Mouse (Mus musculus): ENCODE data around the gene Spaca9. TPM values are rescaled to one million over a fixed set of nuclear protein-coding genes. Genes with fewer than 3 reads are reported as not detected.
A peak's percentile ranks its signal among the peaks of the same experiment; 100 is the strongest.

Spaca9 gene
- polyA plus RNA-seq (2015; fragmentation: Nextera tagmentation; extraction: Ambion mirVana), result 1.9 and 3.2 TPM in 2 replicates

DNA sequence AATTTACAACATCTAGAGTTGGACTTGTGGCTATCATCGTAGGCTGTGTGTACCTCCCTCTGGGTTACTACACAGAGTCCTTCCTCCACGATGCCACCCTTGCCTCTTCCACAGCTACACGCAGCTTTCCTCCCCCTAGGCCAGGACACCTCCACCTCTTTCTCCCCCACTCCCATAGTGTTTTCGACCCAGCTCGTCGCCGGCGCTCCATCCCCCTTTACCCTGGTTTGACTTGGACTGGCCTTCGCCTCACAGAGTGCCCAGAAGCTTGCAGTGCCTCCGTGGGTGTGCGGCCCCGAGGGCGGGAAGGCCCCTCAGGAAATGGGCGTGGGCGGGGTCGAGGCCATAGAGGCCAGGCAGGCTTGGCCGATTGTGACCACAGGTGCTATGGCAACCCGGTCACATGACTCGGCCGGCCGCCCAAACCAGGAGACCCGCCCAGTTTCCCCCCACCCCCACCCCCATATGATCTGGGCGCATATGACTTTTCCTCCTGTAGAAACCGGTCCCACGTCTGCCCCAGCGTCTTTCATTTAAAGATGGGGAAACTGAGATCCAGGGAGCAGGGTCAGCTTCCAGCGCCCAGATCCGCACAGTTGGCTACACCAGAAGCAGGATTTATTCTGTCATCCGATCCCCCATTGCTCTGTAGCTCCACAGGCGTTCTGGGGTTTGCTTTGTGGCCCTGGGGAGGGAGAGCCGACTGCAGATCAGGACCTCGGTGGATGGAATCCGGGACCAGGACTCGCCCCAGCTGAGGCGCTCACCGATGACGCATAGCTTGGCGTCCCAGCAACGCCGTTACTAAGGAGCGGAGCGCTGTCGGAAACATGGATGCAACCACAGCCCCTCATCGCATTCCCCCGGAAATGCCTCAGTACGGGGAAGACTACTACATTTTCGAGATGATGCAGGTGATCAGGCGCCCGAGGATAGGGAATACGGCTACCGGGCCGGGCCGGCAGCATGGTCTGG is at the start of gene Spaca9, which contains the start of gene Ak8:
Spaca9 (minus strand) TSS at position 367 of the 975 bp plus-strand sequence.
Ak8 (plus strand) TSS at position 804 of the 975 bp plus-strand sequence.
- peak; percentile 23 for DNase-seq (ENCODE audit: low spot score)

DNA sequence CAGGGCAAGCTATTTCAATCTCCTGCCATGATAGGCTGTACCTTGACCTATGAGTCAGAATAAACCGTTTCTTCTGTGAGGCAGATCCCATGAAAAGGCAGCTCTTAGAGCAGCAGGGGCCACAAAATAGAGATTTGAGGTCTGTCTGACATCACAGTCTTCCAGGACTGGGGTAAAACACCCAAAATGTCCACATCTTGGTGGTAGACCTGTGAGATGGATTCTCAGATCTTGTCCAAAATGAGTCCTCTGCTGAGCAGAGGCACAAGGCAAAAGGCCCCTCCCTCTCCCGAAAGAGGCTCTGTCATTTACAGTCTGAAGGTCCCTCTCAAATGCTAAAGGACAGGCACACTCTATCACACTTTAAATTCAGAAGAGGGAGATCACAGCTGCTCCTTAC is 48.2 kb upstream of the Spaca9 start:
- no peak for DNase-seq (ENCODE audit: low spot score)

DNA sequence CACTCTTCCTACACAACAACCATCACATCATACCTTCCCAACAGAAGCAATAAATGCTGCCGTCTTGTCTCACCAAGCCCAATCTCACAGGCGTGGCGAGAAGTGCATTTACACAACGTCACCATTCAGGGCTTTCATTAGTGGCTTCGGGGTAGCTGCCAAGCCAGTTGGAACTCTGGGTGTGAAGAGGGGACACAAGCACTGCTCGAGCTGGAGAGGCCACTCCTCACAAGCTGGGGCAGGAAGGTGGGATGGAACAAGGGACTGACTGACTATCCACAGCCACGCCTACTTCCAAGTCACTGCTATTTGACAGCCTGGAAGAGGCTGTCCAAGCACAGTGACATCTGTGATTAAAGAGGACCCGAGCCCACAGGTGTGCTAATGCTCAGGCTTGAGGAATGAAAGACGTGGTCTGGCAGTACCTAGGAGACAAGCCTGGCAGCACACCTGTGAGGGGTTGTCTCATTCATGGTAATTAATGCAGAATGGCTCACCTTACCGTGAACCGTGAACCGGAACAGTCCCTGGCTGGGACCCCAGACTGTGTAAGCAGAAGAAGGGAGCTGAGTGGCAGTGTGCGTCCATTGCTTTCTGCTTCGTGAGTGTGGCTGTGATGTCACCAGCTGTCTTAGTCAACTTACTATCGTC is 47.3 kb upstream of the Spaca9 start:
- no peak for DNase-seq (ENCODE audit: low spot score)

GRCm38 (mm10) chr2:28742701-28743100 is 43.2 kb upstream of the Spaca9 start:
- no peak for DNase-seq (ENCODE audit: low spot score)

- DNase-seq (ENCODE audit: low spot score), result no peak
Observed at GRCm38 (mm10) chr2:28740159-28740558, 40.6 kb upstream of the Spaca9 start.

DNA sequence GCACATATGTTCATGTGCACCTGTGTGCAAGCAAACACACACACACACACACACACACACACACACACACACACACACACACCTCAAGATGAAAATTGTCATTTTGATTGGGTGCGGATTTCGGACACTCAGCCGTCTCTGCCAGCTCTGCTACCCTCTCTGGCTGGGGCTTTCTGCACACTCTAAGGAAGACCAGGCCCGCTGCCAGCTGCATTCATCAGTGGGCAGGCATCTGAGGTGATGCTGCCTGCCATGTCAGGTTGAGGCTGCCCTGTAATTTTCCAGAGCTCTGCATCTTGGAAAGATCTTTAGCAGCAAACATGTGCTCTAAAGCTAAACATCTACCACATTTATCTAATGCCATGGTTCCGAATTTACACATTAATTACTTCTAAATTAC is 37.6 kb upstream of the Spaca9 start:
- no peak for DNase-seq (ENCODE audit: low spot score)

DNA sequence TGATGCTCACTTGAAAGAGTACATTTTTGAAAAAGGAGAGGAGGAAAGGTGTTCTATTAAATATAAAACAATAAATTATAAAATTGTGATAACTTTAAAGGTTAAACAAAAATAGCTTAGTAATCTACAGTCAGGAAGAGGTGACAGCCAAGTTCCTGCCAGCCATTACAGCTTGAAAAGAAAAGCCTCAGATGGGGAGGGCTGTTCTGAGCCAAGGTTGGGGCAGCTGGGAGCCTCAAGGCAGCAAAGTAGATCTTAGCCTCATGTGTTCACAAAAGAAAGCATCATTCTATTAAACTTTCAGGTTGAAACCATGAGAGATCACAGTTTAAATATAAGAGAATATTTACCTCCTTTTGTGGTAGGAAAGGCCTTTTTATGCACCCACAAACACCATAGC is 31.1 kb upstream of the Spaca9 start:
- no peak for DNase-seq (ENCODE audit: low spot score)

- peak; percentile 55 for DNase-seq (ENCODE audit: low spot score)
Observed at GRCm38 (mm10) chr2:28727786-28728404, 28.4 kb upstream of the Spaca9 start.

GRCm38 (mm10) chr2:28723912-28724311 is 24.4 kb upstream of the Spaca9 start:
- no peak for DNase-seq (ENCODE audit: low spot score)

DNA sequence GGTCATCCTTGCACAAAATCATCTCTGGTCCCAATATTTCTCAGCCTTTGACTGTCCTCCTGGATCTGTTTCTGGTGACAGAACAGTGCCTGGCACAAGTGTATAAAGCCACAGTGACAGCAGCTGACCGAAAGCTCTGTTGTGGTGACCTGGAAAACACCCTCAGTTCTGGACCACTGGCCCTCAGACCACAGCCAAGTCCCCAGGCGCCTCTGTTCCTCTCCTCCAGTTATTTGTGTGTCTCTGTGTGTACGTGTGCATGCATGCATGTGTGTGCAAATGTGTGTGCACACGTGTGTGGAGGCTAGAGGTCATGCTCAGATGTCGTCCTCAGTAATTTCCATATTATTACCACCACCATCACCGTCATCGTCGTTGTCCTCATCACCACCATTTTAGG is 22.9 kb upstream of the Spaca9 start:
- no peak for DNase-seq (ENCODE audit: low spot score)

- DNase-seq (ENCODE audit: low spot score), result no peak
Observed at GRCm38 (mm10) chr2:28713036-28713435, 13.5 kb upstream of the Spaca9 start.

DNA sequence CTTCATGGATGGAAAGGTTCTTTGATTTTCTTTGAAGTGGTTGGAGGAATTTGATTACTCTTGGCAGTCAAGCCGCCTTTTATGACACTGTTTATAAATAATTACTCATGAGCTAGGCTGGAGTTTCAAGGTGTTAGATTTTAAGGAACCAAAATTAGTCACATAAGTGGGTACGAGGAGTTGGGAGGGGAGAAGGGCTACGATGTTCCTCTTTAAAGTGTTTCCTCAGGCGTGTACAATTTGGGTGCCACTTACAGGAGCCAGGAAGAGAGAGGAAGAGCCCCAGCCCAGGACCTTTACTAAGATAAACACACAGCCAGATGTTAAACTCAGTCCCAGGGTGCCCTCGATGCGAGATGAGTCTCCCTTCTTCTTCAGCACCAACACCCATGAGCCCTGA is 7.3 kb upstream of the Spaca9 start:
- DNase-seq (ENCODE audit: low spot score), result no peak

DNA sequence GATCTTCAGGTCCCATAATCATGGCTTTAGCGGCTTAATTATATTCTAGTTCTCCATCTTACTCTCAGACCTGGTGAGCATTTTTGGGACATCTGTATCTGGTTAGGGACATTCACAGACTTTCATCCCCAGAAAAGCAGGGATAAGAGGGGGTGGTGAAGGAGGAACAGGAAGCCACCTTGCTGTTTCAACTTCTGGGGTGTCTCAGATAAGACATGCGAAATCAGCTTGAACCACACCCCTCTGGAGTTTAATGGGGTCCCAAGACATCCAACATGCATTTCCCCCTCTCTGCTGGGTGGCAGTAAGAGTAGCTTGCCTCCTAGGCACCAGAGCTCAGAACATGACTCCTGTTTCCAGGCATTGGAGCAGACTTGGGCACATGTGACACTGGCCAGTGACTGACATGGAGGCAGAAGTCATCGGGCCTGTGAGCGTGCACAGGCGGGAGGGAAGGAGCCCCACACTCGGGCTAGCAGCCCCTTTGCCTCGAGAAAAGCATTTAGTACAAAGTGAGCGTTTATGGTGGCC is 6.6 kb upstream of the Spaca9 start:
- DNase-seq (ENCODE audit: low spot score), result no peak

DNA sequence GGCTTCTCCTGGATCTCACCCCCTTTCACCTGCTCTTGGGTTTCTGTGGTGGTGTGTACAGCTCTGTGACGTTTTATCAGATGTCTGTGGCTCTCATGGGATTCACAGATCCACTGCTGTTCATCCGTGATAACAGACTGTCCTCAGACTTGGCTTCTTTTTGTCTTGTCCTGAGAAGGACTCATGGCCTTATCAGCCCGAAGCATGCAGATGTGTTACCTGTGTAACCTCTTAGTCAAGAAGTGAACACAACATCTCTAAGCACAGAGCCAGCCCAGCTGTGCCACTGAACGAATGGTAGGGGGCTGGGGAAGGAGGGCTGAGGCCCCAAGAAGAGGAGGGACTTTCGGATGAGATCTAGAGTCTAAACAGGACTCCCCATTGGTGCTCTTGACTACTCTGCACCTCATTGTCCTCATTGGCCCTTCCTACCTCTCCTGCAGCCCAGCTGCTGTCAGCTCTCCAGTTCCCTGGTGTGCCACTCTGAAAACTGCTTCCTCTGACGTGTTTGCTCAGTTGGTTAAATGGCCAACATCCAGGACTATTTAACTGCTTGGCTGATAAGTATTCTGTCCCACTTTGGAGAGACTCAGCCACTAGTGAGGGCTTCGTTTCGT is 2.2 kb upstream of the Spaca9 start:
- peak; percentile 9 for DNase-seq (ENCODE audit: low spot score)

DNA sequence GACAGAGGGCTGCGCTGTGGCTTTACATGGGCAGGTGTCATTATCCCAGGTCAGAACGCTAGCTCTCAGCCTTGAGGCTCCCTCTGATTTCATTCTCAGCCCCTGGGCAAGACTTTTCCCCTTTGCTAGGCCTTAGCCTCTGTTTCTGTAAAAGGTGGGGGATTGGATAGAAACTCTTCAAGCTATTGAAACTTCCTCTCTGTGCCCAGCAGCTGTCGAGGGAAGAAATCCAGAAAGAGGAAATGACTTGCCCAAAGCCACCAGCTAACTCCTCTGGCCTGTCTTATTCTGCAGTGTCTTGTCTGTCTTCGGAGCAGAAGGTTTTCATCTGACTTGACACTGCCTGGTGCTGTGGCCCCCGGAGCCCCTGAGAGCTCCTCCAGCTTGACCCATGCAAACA is 961 bp downstream of the Spaca9 start:
- no peak for DNase-seq (ENCODE audit: low spot score)

DNA sequence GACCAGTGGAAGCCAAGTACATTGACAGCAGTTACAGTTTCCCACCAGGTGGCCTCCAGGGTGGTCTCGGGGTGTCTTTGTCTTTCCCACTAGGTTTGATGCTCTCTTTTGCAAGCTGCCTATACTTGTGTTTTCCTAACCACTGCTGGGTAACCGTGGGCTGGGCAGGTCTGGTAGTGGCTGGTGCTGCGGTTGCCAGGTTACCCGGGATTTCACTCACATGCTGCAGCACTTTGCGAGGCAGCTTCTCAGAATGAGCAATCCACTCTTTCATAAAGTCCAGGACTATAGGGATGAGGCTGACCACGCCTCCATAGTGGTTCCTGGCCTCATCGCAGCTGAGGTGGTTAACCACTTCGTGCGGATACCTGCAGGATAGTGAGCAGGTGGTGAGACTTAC is 6.8 kb downstream of the Spaca9 start:
- DNase-seq (ENCODE audit: low spot score), result no peak

DNA sequence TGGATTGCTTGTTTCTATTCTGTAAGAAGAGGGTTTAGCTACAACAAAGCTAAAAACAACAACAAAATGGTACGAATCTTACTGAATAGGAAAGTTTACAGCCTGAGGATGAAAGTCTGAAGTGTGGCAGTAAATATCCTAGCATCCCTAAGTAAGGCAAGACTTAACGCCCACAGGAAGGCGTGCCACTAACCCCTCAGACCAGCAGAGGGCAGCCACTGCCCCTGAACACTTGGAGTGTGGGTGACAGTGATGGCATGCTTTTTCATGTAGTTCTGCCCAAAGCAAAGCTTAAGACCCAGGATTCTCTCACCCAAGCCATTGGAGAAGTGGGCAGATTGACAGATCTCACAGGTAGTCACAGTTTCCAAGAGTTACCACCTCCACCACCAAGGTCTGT is 11.1 kb downstream of the Spaca9 start:
- DNase-seq (ENCODE audit: low spot score), result peak; percentile 58

DNA sequence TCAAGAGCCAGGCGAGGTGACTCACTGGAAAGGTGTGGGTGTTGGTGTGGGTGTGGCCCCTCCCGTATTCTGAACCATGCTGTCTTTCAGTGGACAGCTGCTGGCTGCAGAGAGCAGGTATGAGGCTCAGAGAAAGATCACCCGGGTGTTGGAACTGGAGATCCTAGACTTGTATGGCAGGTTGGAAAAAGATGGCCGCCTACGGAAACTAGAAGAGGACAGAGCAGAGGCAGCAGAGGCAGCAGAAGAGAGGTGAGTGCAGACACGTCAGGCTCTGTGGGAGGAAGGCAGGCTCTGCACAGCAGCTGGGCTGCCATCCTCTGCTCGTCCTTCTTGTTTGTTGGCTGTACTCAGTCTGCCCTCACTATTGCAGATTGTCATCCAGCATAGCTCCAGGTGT is 13.6 kb downstream of the Spaca9 start:
- no peak for DNase-seq (ENCODE audit: low spot score)

DNA sequence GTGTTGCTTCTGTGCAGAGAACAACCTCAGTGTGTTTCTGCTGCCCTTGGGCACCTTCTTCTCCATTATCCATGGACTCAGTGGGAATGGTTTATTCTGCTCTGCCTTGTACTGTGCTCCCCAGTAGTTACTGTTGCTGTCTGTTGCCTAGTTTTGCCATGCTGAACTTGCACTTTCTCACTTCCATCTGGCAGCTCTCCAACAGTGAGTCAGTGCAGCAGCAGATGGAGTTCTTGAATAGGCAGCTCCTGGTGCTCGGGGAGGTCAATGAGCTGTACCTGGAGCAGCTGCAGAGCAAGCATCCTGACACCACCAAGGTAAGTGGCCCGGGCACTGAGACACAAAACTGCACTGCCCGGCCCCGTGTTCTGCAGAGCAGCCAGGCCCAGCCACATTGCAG is 17.8 kb downstream of the Spaca9 start:
- DNase-seq (ENCODE audit: low spot score), result no peak

- no peak for DNase-seq (ENCODE audit: low spot score)
Observed at GRCm38 (mm10) chr2:28680710-28681109, 18.8 kb downstream of the Spaca9 start.

DNA sequence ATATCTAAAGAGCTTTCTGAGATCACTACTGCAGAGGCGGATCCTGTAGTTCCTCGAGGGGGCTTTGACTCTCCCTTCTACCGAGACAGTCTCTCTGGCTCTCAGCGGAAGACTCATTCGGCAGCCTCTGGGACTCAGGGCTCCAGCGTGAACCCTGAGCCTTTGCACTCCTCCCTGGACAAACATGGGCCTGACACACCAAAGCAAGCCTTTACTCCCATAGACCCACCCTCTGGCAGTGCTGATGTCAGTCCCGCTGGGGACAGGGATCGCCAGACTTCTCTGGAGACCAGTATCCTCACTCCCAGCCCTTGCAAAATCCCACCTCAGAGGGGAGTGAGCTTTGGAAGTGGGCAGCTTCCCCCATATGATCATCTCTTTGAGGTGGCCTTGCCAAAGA is 23.5 kb downstream of the Spaca9 start:
- DNase-seq (ENCODE audit: low spot score), result no peak
